Mouse (Mus musculus) stomach, postnatal 0 days (tissue): ENCODE measurements at regions not wholly inside any gene's neighbourhood (a gene's known extent, or its start where the extent isn't known, plus 50 kb on each side); places are given as distances from the start of the nearest gene placed in this dataset.

Experiments
- ATAC-seq: fragments of 200-750 bp; cut with Nextera tagmentation; 2 replicates; pipeline ENCODE4 v1.8.0; 2017; ENCODE audit not compliant: low FRiP score, low TSS enrichment
- DNase-seq: peaks from one replicate; pipeline ENCODE4 v3.0.0-alpha.2; 2016; ENCODE audit warnings: low spot score
- H3K27ac ChIP-seq: fragments of 300-500 bp; sonication (generic); replicated peaks from 2 replicates; pipeline ENCODE4 v1.5.1; 2014; ENCODE audit warnings: mild to moderate bottlenecking, control low read depth
- H3K27me3 ChIP-seq: fragments of 300-500 bp; sonication (generic); 2 replicates; pipeline ENCODE4 v1.6.1; 2014; ENCODE audit warnings: low read length; ENCODE audit not compliant: control insufficient read depth, insufficient read depth
- H3K36me3 ChIP-seq: fragments of 300-500 bp; sonication (generic); 2 replicates; pipeline ENCODE4 v1.6.1; 2014; ENCODE audit warnings: low read length, mixed read lengths; ENCODE audit not compliant: control insufficient read depth, insufficient read depth
- H3K4me1 ChIP-seq: fragments of 300-500 bp; sonication (generic); replicated peaks from 2 replicates; pipeline ENCODE4 v1.6.1; 2014; ENCODE audit warnings: antibody characterized with exemption; ENCODE audit not compliant: control insufficient read depth, insufficient read depth
- H3K4me2 ChIP-seq: fragments of 300-500 bp; sonication (generic); replicated peaks from 2 replicates; pipeline ENCODE4 v1.6.1; 2014; ENCODE audit warnings: low read depth, mild to moderate bottlenecking, control low read depth, moderate library complexity
- H3K4me3 ChIP-seq: fragments of 300-500 bp; sonication (generic); 2 replicates; pipeline ENCODE4 v1.5.1; 2014; ENCODE audit warnings: low read depth, low read length, control low read depth
- H3K9ac ChIP-seq: fragments of 300-500 bp; sonication (generic); 2 replicates; pipeline ENCODE4 v1.6.1; 2014; ENCODE audit warnings: mild to moderate bottlenecking, low read length, control low read depth, mixed read lengths
- H3K9me3 ChIP-seq: fragments of 300-500 bp; sonication (generic); 2 replicates; pipeline ENCODE4 v1.6.1; 2016; ENCODE audit warnings: low read length; ENCODE audit not compliant: control insufficient read depth
- CTCF ChIP-seq: IDR thresholded peaks from 2 replicates; pipeline ENCODE4 v1.5.1; 2016; ENCODE audit warnings: antibody characterized with exemption, low read depth, mild to moderate bottlenecking, moderate library complexity
- EP300 ChIP-seq: optimal IDR thresholded peaks from 2 replicates; pipeline ENCODE3; 2016; ENCODE audit warnings: antibody characterized with exemption
- WGBS: fragments of 180-500 bp; shearing (Covaris S2); extraction: QIAGEN DNeasy Blood & Tissue Kit; methylation state at CpG from one replicate; pipeline ENCODE4 v1.1.7; 2014; 5-methylcytosine and 5-hydroxymethylcytosine counted together

DNA sequence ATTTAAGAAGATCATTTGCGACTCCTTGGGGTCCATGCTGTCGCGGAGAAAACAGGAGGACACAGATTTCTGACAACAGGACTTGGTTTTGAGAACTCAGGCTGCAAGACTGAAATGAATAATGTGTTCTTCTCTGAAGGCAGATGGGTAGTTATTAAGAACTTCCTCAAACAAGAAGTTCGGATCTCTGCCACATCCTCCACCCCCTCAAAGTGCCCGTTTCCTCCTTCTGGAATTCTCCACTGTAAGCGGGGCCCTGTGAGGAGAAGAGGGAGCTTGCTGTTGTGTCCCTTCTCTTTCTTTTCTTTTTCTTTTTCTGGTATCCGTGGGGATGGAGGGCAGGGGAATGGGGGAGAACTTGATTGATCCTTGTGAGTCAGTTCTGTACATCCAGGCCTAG lies 118.9 kb downstream of the 1700020N01Rik start:
- DNase-seq = no peak
- Histone ChIP-seq H3K27me3 (no peaks in the 10 kb centered on the region), H3K9me3 (no peaks in the 10 kb centered on the region), H3K36me3 (no peaks in the 10 kb centered on the region), H3K4me3 (no peak overlapping the region), H3K9ac (no peak overlapping the region), H3K4me2 (no peak overlapping the region), H3K27ac (no peak overlapping the region), H3K4me1 (no peaks in the 10 kb centered on the region)
- ATAC-seq = no peak
- WGBS = 67% methylated on average over 7 of the region's 7 CpGs
- TF ChIP-seq EP300 (no peak), CTCF (no peak)

DNA sequence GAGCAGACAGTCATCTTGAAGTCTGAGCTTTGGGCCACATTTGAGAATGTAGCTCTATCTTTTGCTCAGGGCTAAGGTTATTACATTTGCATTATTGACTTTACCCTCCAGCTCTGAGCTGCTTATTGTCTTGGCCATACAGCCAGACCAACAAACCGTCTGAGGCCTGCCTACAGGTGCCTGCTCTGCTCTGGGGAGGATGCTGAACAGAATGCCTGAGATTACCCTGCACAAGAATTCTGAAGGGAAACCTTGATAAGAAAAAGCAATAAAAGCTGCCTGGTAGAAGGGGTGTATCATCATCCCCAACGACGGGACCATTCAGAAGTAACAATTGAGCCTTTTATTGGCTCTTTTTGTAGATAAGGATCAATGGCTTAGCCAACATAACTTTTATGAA lies 119.9 kb downstream of the 1700020N01Rik start:
- TF ChIP-seq CTCF (no peak), EP300 (no peak)
- Histone ChIP-seq H3K9ac (no peak overlapping the region), H3K4me2 (no peak overlapping the region), H3K27ac (no peak overlapping the region), H3K36me3 (no peaks in the 10 kb centered on the region), H3K4me1 (no peaks in the 10 kb centered on the region), H3K9me3 (no peaks in the 10 kb centered on the region), H3K27me3 (no peaks in the 10 kb centered on the region), H3K4me3 (no peak overlapping the region)
- no peak for ATAC-seq
- DNase-seq = no peak
- 56% methylated on average over 3 of the region's 3 CpGs for WGBS

GRCm38 (mm10) chr10:21715436-21715835 lies 122.5 kb downstream of the 1700020N01Rik start:
- Histone ChIP-seq H3K4me2 (no peak overlapping the region), H3K4me1 (no peaks in the 10 kb centered on the region), H3K27ac (no peak overlapping the region), H3K9ac (no peak overlapping the region), H3K9me3 (no peaks in the 10 kb centered on the region), H3K4me3 (no peak overlapping the region), H3K27me3 (no peaks in the 10 kb centered on the region), H3K36me3 (no peaks in the 10 kb centered on the region)
- no peak for DNase-seq
- 53% methylated on average over 3 of the region's 3 CpGs for WGBS
- no peak for ATAC-seq
- no peak for TF ChIP-seq CTCF
- no peak for TF ChIP-seq EP300

DNA sequence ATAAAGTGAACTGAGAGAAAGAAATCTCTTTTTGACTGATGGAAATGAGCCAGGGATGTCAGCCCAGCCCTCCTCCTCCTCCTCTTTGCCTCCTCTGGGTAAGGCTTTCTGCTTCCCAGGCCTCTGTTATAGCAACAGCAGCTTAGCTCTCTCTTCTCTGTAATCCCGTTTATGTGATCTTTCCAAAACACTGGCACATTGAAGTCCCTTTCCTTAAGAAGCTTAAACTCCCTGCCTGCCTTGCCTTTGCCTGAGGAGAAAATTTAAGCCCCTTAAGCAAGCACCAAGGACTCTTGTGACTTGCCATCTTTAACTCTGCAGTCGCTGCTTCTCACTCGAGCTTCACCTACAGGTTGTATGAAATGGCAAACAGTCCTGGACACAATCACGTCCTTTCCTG lies 125.2 kb downstream of the 1700020N01Rik start:
- H3K36me3 ChIP-seq = no peaks in the 10 kb centered on the region
- H3K9ac ChIP-seq = no peak overlapping the region
- no peaks in the 10 kb centered on the region for H3K9me3 ChIP-seq
- H3K27ac ChIP-seq = no peak overlapping the region
- H3K4me3 ChIP-seq = no peak overlapping the region
- no peaks in the 10 kb centered on the region for H3K27me3 ChIP-seq
- ATAC-seq (no peak), DNase-seq (no peak)
- no peak overlapping the region for H3K4me2 ChIP-seq
- no peak for TF ChIP-seq EP300
- TF ChIP-seq CTCF = no peak
- H3K4me1 ChIP-seq = no peaks in the 10 kb centered on the region
- 54% methylated on average over 4 of the region's 4 CpGs for WGBS

DNA sequence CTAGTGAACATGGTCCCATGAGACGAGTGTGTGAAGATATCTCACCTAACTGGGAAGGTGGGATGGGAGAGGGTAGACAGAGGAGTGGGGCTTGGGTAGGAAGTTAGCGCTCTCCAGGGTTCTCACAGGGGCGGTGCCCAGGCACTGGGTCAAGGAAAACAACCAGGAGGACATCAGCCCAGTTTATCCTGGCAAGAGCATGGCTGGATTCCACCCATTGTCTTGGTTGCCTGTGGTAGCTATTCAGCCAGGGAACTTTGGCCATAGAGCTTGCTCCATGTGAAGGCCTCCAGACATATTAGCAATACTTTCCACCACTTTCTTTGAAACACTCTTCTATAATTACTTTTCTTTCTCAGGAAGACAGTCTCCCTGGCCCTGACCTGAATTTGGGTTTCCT lies 131.4 kb downstream of the 1700020N01Rik start:
- H3K9ac ChIP-seq = no peak overlapping the region
- H3K27ac ChIP-seq = no peak overlapping the region
- no peak overlapping the region for H3K4me2 ChIP-seq
- TF ChIP-seq CTCF (no peak), EP300 (no peak)
- no peaks in the 10 kb centered on the region for H3K27me3 ChIP-seq
- no peak for DNase-seq
- no peaks in the 10 kb centered on the region for H3K4me1 ChIP-seq
- 93% methylated on average over 3 of the region's 3 CpGs for WGBS
- ATAC-seq = no peak
- H3K9me3 ChIP-seq = no peaks in the 10 kb centered on the region
- no peaks in the 10 kb centered on the region for H3K36me3 ChIP-seq
- no peak overlapping the region for H3K4me3 ChIP-seq

GRCm38 (mm10) chr10:21724999-21725398 lies 132.1 kb downstream of the 1700020N01Rik start:
- ATAC-seq (no peak), DNase-seq (no peak)
- no peak overlapping the region for H3K27ac ChIP-seq
- H3K4me2 ChIP-seq = no peak overlapping the region
- WGBS = 89% methylated on average over 3 of the region's 3 CpGs
- H3K9ac ChIP-seq = no peak overlapping the region
- no peaks in the 10 kb centered on the region for H3K36me3 ChIP-seq
- no peaks in the 10 kb centered on the region for H3K27me3 ChIP-seq
- no peaks in the 10 kb centered on the region for H3K4me1 ChIP-seq
- no peak overlapping the region for H3K4me3 ChIP-seq
- TF ChIP-seq EP300 (no peak), CTCF (no peak)
- no peaks in the 10 kb centered on the region for H3K9me3 ChIP-seq
